Comparison of ENCODE assay signal across 32 mouse cellular contexts in genomic region chr5:54356105-54356504, GRCm38 (mm10).
DNase-seq lines count a peak whose midpoint lies in the region; ATAC-seq and TF ChIP-seq lines count a peak whose summit lies in the region.
"Had no signal": no experiment of that assay in that cellular context is flagged by ENCODE, and none has a peak within 500 bp of the region (broad histone marks: within the 10 kb centered on the region; RNA-seq: fewer than 3 reads in every experiment).

No protein-coding gene starts in this region.

- intact Hi-C loops in left cerebral cortex, adult 2 months (cut with DNase I) = no loop called here

- no peak overlapping the region for H3K4me2 ChIP-seq in neural tube, embryonic 15.5 days
- H3K4me2 ChIP-seq in intestine, embryonic 16.5 days (ENCODE audit: low read depth, low read length) = no peak overlapping the region
- H3K4me2 ChIP-seq: embryonic facial prominence, embryonic 13.5 days; forebrain, embryonic 15.5 days; heart, embryonic 13.5 days; hindbrain, embryonic 15.5 days; midbrain, embryonic 12.5 days; neural tube, embryonic 13.5 days; stomach, embryonic 15.5 days had no signal

- H3K27me3 ChIP-seq in neural tube, embryonic 15.5 days (replicated peaks) = no peaks in the 10 kb centered on the region
- no peaks in the 10 kb centered on the region for H3K27me3 ChIP-seq in intestine, embryonic 16.5 days (replicated peaks; ENCODE audit: control insufficient read depth, insufficient read depth, low read length)
- H3K27me3 ChIP-seq: embryonic facial prominence, embryonic 13.5 days; forebrain, embryonic 15.5 days; heart, embryonic 13.5 days; hindbrain, embryonic 15.5 days; midbrain, embryonic 12.5 days; neural tube, embryonic 13.5 days; stomach, embryonic 15.5 days had no signal

- no peak overlapping the region for H3K4me3 ChIP-seq in neural tube, embryonic 15.5 days (replicated peaks)
- H3K4me3 ChIP-seq in intestine, embryonic 16.5 days (ENCODE audit: low read length) = no peak overlapping the region
- H3K4me3 ChIP-seq in left cerebral cortex, adult 2 months = no peak overlapping the region
- H3K4me3 ChIP-seq: embryonic facial prominence, embryonic 13.5 days; forebrain, embryonic 10.5 days; forebrain, embryonic 15.5 days; gastrocnemius, adult 2 months; heart, adult 2 months; heart, embryonic 13.5 days; hindbrain, embryonic 10.5 days; hindbrain, embryonic 15.5 days; midbrain, embryonic 12.5 days; myocyte; neural tube, embryonic 13.5 days; stomach, embryonic 15.5 days had no signal

- no peaks in the 10 kb centered on the region for H3K36me3 ChIP-seq in neural tube, embryonic 15.5 days
- H3K36me3 ChIP-seq in intestine, embryonic 16.5 days (ENCODE audit: control insufficient read depth, insufficient read depth, low read length) = no peaks in the 10 kb centered on the region
- H3K36me3 ChIP-seq: embryonic facial prominence, embryonic 13.5 days; forebrain, embryonic 10.5 days; forebrain, embryonic 15.5 days; heart, embryonic 13.5 days; hindbrain, embryonic 10.5 days; hindbrain, embryonic 15.5 days; midbrain, embryonic 12.5 days; neural tube, embryonic 13.5 days; stomach, embryonic 15.5 days had no signal

- ATAC-seq in neural tube, embryonic 15.5 days (ENCODE audit: low FRiP score) = no peak
- ATAC-seq in intestine, embryonic 16.5 days = peak; percentile 55
- ATAC-seq: forebrain, embryonic 15.5 days; inflammation-experienced regulatory T-cells, adult 6 months; Patski had no signal

- no peaks in the 10 kb centered on the region for H3K9me3 ChIP-seq in neural tube, embryonic 15.5 days (replicated peaks)
- H3K9me3 ChIP-seq in intestine, embryonic 16.5 days (ENCODE audit: control insufficient read depth, low read length) = no peaks in the 10 kb centered on the region
- H3K9me3 ChIP-seq: embryonic facial prominence, embryonic 13.5 days; forebrain, embryonic 10.5 days; forebrain, embryonic 15.5 days; heart, embryonic 13.5 days; hindbrain, embryonic 10.5 days; hindbrain, embryonic 15.5 days; midbrain, embryonic 12.5 days; neural tube, embryonic 13.5 days; stomach, embryonic 15.5 days had no signal

- TF ChIP-seq CTCF in left cerebral cortex, adult 2 months (IDR thresholded peaks at IDR 0.05) = no peak

- H3K27ac ChIP-seq in neural tube, embryonic 15.5 days (replicated peaks) = no peak overlapping the region
- H3K27ac ChIP-seq in intestine, embryonic 16.5 days (ENCODE audit: low read length) = no peak overlapping the region
- no peak overlapping the region for H3K27ac ChIP-seq in left cerebral cortex, adult 2 months
- H3K27ac ChIP-seq: embryonic facial prominence, embryonic 13.5 days; forebrain, embryonic 10.5 days; forebrain, embryonic 15.5 days; gastrocnemius, adult 2 months; heart, adult 2 months; heart, embryonic 13.5 days; hindbrain, embryonic 10.5 days; hindbrain, embryonic 15.5 days; kidney, postnatal 0 days; liver, embryonic 14.5 days; midbrain, embryonic 12.5 days; neural tube, embryonic 13.5 days; stomach, embryonic 15.5 days had no signal

- peak; percentile 3 for DNase-seq in kidney, adult 9 months
- no peak for DNase-seq in kidney, adult 18-20 months
- DNase-seq in neural tube, embryonic 10.5 days (ENCODE audit: extremely low spot score, low spot score) = peak; percentile 12
- DNase-seq in layer of hippocampus, adult 8-10 months (ENCODE audit: low spot score in 2 of 2) = no peak
- no peak for DNase-seq in left cerebral cortex, adult 2 months (ENCODE audit: extremely low spot score in 1 of 2, low spot score in 2 of 2)
- no peak for DNase-seq in cerebellum, postnatal 4 days (ENCODE audit: low spot score in 2 of 2)
- DNase-seq: adrenal gland, postnatal 14 days; cerebellum, adult 11 months; cerebellum, adult 9-10 months; gastrocnemius, adult 2 months; gastrocnemius, postnatal 36 days; heart, adult 2 months; heart, postnatal 10 days; layer of hippocampus, adult 9-11 months; lung, postnatal 36 days; right cerebral cortex, postnatal 14 days had no signal

- H3K4me1 ChIP-seq in neural tube, embryonic 15.5 days = peaks cover 8% of the 10 kb centered on the region; the same call in 1 of the 2 replicates
- no peaks in the 10 kb centered on the region for H3K4me1 ChIP-seq in intestine, embryonic 16.5 days (ENCODE audit: control insufficient read depth, insufficient read depth, low read length)
- H3K4me1 ChIP-seq: embryonic facial prominence, embryonic 13.5 days; forebrain, embryonic 10.5 days; forebrain, embryonic 15.5 days; heart, embryonic 13.5 days; hindbrain, embryonic 10.5 days; midbrain, embryonic 12.5 days; stomach, embryonic 15.5 days had no signal

- WGBS in neural tube, embryonic 15.5 days = 77% methylated on average over 4 of the region's 4 CpGs
- 32% methylated on average over 4 of the region's 4 CpGs for WGBS in intestine, embryonic 16.5 days

- no peak overlapping the region for H3K9ac ChIP-seq in neural tube, embryonic 15.5 days (replicated peaks)
- H3K9ac ChIP-seq in intestine, embryonic 16.5 days (ENCODE audit: low read depth, low read length) = no peak overlapping the region
- H3K9ac ChIP-seq: embryonic facial prominence, embryonic 13.5 days; forebrain, embryonic 15.5 days; heart, embryonic 13.5 days; hindbrain, embryonic 15.5 days; liver, embryonic 14.5 days; midbrain, embryonic 12.5 days; neural tube, embryonic 13.5 days; stomach, embryonic 15.5 days had no signal

Comparison
In these comparisons a context has a peak if more than half of its experiments do, and no peak if none do; other contexts are left out.
1. DNase-seq: peak in kidney, adult 9 months (single experiment) and neural tube, embryonic 10.5 days (single experiment); none in kidney, adult 18-20 months (single experiment), layer of hippocampus, adult 8-10 months (0 of 2), left cerebral cortex, adult 2 months (0 of 2) and cerebellum, postnatal 4 days (0 of 2).